Mouse (Mus musculus): ENCODE data around the gene Pitpnm2. TPM values are rescaled to one million over a fixed set of nuclear protein-coding genes. Genes with fewer than 3 reads are reported as not detected.
"Not testable (repeated sequence)": the region's sequence is repeated elsewhere in the genome, so short reads cannot be mapped to it uniquely, and the experiment has no call there.

Gene Pitpnm2
- 9.2 and 10.5 TPM in 2 replicates for polyA plus RNA-seq (2015; fragmentation: Nextera tagmentation; extraction: Ambion mirVana)

- TF ChIP-seq EP300 (IDR thresholded peaks at IDR 0.05) (no peak), CTCF (IDR thresholded peaks at IDR 0.05) (peak; percentile 24)
- Histone ChIP-seq H3K9ac (replicated peaks; ENCODE audit: low read depth) (peak within 1 kb of the TSS; percentile 64), H3K36me3 (ENCODE audit: insufficient read depth, low read length) (peaks cover under 1% of the 10 kb centered on the region; the same call in 1 of the 2 replicates), H3K27me3 (replicated peaks; ENCODE audit: insufficient read depth, low read length) (no peaks in the 10 kb centered on the region), H3K9me3 (ENCODE audit: low read length) (no peaks in the 10 kb centered on the region), H3K4me3 (ENCODE audit: low read depth, low read length) (peak within 1 kb of the TSS; percentile 70), H3K4me1 (ENCODE audit: insufficient read depth, low read depth, low read length) (peaks cover 8% of the 10 kb centered on the region; the same call in 1 of the 2 replicates), H3K27ac (ENCODE audit: low read length) (peak within 1 kb of the TSS; percentile 92), H3K4me2 (replicated peaks; ENCODE audit: low read depth, low read length) (peak within 1 kb of the TSS; percentile 85)
- 1% methylated on average over 47 of the region's 90 CpGs for WGBS
- ATAC-seq (peak; percentile 83), DNase-seq (ENCODE audit: low spot score) (peak; percentile 84)
Observed at GRCm38 (mm10) chr5:124249614-124250591, at the start of gene Pitpnm2. Gene Pitpnm2, minus strand, starts transcription at chr5:124249760.

- H3K27ac ChIP-seq (ENCODE audit: low read length); H3K27me3 ChIP-seq (replicated peaks; ENCODE audit: insufficient read depth, low read length); ATAC-seq; H3K4me1 ChIP-seq (ENCODE audit: insufficient read depth, low read depth, low read length); H3K4me2 ChIP-seq (replicated peaks; ENCODE audit: low read depth, low read length); H3K4me3 ChIP-seq (ENCODE audit: low read depth, low read length); H3K36me3 ChIP-seq (ENCODE audit: insufficient read depth, low read length); H3K9ac ChIP-seq (replicated peaks; ENCODE audit: low read depth); H3K9me3 ChIP-seq (ENCODE audit: low read length): not testable (repeated sequence)
- peak; percentile 77 for TF ChIP-seq CTCF (IDR thresholded peaks at IDR 0.05)
- 55% methylated on average over 3 of the region's 4 CpGs for WGBS
- DNase-seq (ENCODE audit: low spot score) = peak; percentile 32
Observed at GRCm38 (mm10) chr5:124299307-124299706, 49.7 kb upstream of the Pitpnm2 start.

DNA sequence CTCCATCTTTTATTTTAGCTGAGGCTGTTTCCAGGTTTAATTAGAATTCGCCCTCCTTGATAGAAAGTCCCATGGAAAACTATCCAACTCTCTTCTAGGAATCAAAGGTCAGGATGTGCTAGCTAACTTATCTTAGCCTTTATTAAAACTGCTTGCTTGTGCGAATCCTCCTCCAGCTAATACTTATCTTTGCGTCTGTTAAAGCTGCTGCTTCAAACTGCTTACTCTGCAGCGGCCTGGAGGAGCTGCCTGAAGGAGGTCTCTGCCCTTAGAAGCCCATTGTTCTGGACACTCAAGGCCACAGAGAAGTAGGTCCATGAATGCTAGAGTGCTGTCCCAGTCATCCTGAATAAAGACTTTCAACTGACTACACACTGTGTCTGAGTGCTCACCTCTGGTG is 46.9 kb upstream of the Pitpnm2 start:
- Histone ChIP-seq H3K4me3 (ENCODE audit: low read depth, low read length) (no peak overlapping the region), H3K4me1 (ENCODE audit: insufficient read depth, low read depth, low read length) (no peaks in the 10 kb centered on the region), H3K27me3 (replicated peaks; ENCODE audit: insufficient read depth, low read length) (no peaks in the 10 kb centered on the region), H3K27ac (ENCODE audit: low read length) (no peak overlapping the region), H3K4me2 (replicated peaks; ENCODE audit: low read depth, low read length) (no peak overlapping the region), H3K9me3 (ENCODE audit: low read length) (no peaks in the 10 kb centered on the region), H3K9ac (replicated peaks; ENCODE audit: low read depth) (no peak overlapping the region), H3K36me3 (ENCODE audit: insufficient read depth, low read length) (peaks cover 6% of the 10 kb centered on the region; the same call in 1 of the 2 replicates)
- DNase-seq (ENCODE audit: low spot score) = no peak
- ATAC-seq = no peak
- TF ChIP-seq EP300 (IDR thresholded peaks at IDR 0.05) (no peak), CTCF (IDR thresholded peaks at IDR 0.05) (no peak)
- 92% methylated on average over 4 of the region's 4 CpGs for WGBS

GRCm38 (mm10) chr5:124293967-124294366 is 44.4 kb upstream of the Pitpnm2 start:
- no peak overlapping the region for H3K4me3 ChIP-seq (ENCODE audit: low read depth, low read length)
- H3K4me2 ChIP-seq (replicated peaks; ENCODE audit: low read depth, low read length) = no peak overlapping the region
- TF ChIP-seq EP300 (IDR thresholded peaks at IDR 0.05) (no peak), CTCF (IDR thresholded peaks at IDR 0.05) (no peak)
- H3K9ac ChIP-seq (replicated peaks; ENCODE audit: low read depth) = no peak overlapping the region
- H3K27me3 ChIP-seq (replicated peaks; ENCODE audit: insufficient read depth, low read length) = no peaks in the 10 kb centered on the region
- no peak overlapping the region for H3K27ac ChIP-seq (ENCODE audit: low read length)
- H3K9me3 ChIP-seq (ENCODE audit: low read length) = no peaks in the 10 kb centered on the region
- no peak for DNase-seq (ENCODE audit: low spot score)
- no peaks in the 10 kb centered on the region for H3K4me1 ChIP-seq (ENCODE audit: insufficient read depth, low read depth, low read length)
- ATAC-seq = no peak
- 90% methylated on average over 5 of the region's 5 CpGs for WGBS
- peaks cover 12% of the 10 kb centered on the region; the same call in 1 of the 2 replicates for H3K36me3 ChIP-seq (ENCODE audit: insufficient read depth, low read length)

GRCm38 (mm10) chr5:124290216-124290615 is 40.7 kb upstream of the Pitpnm2 start:
- Histone ChIP-seq H3K4me3 (ENCODE audit: low read depth, low read length) (no peak overlapping the region), H3K36me3 (ENCODE audit: insufficient read depth, low read length) (0 out of 2 replicates have a peak, but pooled peaks cover 6% of the 10 kb centered on the region), H3K4me1 (ENCODE audit: insufficient read depth, low read depth, low read length) (no peaks in the 10 kb centered on the region), H3K9me3 (ENCODE audit: low read length) (no peaks in the 10 kb centered on the region), H3K27ac (ENCODE audit: low read length) (no peak overlapping the region), H3K4me2 (replicated peaks; ENCODE audit: low read depth, low read length) (no peak overlapping the region), H3K27me3 (replicated peaks; ENCODE audit: insufficient read depth, low read length) (no peaks in the 10 kb centered on the region), H3K9ac (replicated peaks; ENCODE audit: low read depth) (no peak overlapping the region)
- TF ChIP-seq EP300 (IDR thresholded peaks at IDR 0.05) (no peak), CTCF (IDR thresholded peaks at IDR 0.05) (no peak)
- DNase-seq (ENCODE audit: low spot score) (no peak), ATAC-seq (no peak)
- 87% methylated on average over 4 of the region's 4 CpGs for WGBS

GRCm38 (mm10) chr5:124287616-124288247 is 38.2 kb upstream of the Pitpnm2 start:
- ATAC-seq = no peak
- 97% methylated on average over 6 of the region's 6 CpGs for WGBS
- Histone ChIP-seq H3K27ac (ENCODE audit: low read length) (no peak overlapping the region), H3K4me3 (ENCODE audit: low read depth, low read length) (no peak overlapping the region), H3K9me3 (ENCODE audit: low read length) (no peaks in the 10 kb centered on the region), H3K4me2 (replicated peaks; ENCODE audit: low read depth, low read length) (no peak overlapping the region), H3K9ac (replicated peaks; ENCODE audit: low read depth) (no peak overlapping the region), H3K27me3 (replicated peaks; ENCODE audit: insufficient read depth, low read length) (no peaks in the 10 kb centered on the region), H3K36me3 (ENCODE audit: insufficient read depth, low read length) (0 out of 2 replicates have a peak, but pooled peaks cover 6% of the 10 kb centered on the region), H3K4me1 (ENCODE audit: insufficient read depth, low read depth, low read length) (no peaks in the 10 kb centered on the region)
- TF ChIP-seq EP300 (IDR thresholded peaks at IDR 0.05) (no peak), CTCF (IDR thresholded peaks at IDR 0.05) (peak; percentile 29)
- DNase-seq (ENCODE audit: low spot score) = no peak

Data from lung, postnatal 0 days (tissue).